Mouse (Mus musculus): Measurements from ENCODE around the gene Sephs2.

DNA sequence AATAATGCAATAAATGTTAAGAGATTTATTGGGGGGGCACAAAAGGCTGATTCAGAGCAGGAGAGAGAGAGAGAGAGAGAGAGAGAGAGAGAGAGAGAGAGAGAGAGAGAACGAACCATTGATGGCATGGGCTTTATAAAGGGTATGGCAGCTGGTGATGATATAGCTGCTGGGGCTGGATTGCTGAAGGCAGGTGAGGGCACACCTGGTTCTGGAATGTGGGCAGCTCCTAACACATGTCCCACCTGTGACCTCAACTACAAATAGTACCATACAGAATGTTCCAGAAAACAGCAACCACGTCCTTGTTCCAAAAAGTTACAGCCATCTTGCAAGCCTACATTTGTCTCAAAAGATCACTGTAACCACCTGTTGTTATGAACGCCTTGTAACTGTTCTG is 42.5 kb downstream of the Sephs2 start:
- TF ChIP-seq ZNF384 (IDR thresholded peaks at IDR 0.05; ENCODE audit: low read depth, low read length) (no peak), MAFK (IDR thresholded peaks at IDR 0.05; ENCODE audit: insufficient read depth, low read depth, low read length) (no peak), ZC3H11A (IDR thresholded peaks at IDR 0.05; ENCODE audit: borderline replicate concordance, low read depth, low read length) (no peak)
